Mouse (Mus musculus): ENCODE data around the gene Zbtb5. TPM values are rescaled to one million over a fixed set of nuclear protein-coding genes. Genes with fewer than 3 reads are reported as not detected.
A peak's percentile ranks its signal among the peaks of the same experiment; 100 is the strongest.

The Zbtb5 gene
- polyA plus RNA-seq, 1 experiment, result 12.8 TPM

- Histone ChIP-seq H3K4me3 (ENCODE audit: low read depth, low read length) (no peak overlapping the region), H3K27ac (ENCODE audit: insufficient read depth, low read length) (no peak overlapping the region), H3K27me3 (ENCODE audit: control insufficient read depth, insufficient read depth, low read length, poor library complexity, severe bottlenecking) (no peaks in the 10 kb centered on the region), H3K9ac (ENCODE audit: low read depth, poor library complexity, severe bottlenecking) (no peak overlapping the region), H3K9me3 (replicated peaks; ENCODE audit: control insufficient read depth, insufficient read depth, low read length, poor library complexity, severe bottlenecking) (no peaks in the 10 kb centered on the region), H3K4me1 (ENCODE audit: control insufficient read depth, insufficient read depth, low read length) (peaks cover 2% of the 10 kb centered on the region), H3K36me3 (ENCODE audit: control insufficient read depth, insufficient read depth, low read length, poor library complexity, severe bottlenecking) (no peaks in the 10 kb centered on the region)
- no peak for TF ChIP-seq CTCF (IDR thresholded peaks at IDR 0.05; ENCODE audit: low read depth, low read length)
- TF ChIP-seq POLR2A (IDR thresholded peaks at IDR 0.05; ENCODE audit: insufficient read depth, low read length), result no peak
- no peak for TF ChIP-seq EP300 (IDR thresholded peaks at IDR 0.05; ENCODE audit: insufficient read depth, low read depth, low read length)
Observed at GRCm38 (mm10) chr4:44970056-44970455, 42.2 kb downstream of the Zbtb5 start.

DNA sequence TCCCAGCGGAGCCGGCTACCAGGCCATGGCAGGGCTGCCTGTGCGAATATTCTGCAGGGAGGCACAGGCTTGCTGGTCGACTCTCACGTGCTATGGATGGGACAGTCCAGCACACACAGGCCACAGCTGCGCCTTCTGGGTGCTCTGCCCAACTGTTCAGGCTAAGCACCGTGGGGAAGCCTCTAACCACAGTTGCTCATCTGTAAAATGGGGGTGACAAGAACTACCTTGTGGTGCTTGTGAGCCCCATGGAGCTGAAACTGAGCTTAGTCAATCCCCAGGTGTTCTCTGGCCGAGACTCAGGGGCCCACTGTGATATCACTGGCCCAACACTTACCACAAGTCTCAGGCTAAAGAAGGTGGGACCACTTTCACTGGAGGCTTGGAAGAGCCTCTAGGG, 44.8 kb downstream of the Zbtb5 start:
- TF ChIP-seq EP300 (IDR thresholded peaks at IDR 0.05; ENCODE audit: insufficient read depth, low read depth, low read length), result no peak
- no peak for TF ChIP-seq POLR2A (IDR thresholded peaks at IDR 0.05; ENCODE audit: insufficient read depth, low read length)
- no peak for TF ChIP-seq CTCF (IDR thresholded peaks at IDR 0.05; ENCODE audit: low read depth, low read length)
- no peaks in the 10 kb centered on the region for H3K9me3 ChIP-seq (replicated peaks; ENCODE audit: control insufficient read depth, insufficient read depth, low read length, poor library complexity, severe bottlenecking)
- no peak overlapping the region for H3K9ac ChIP-seq (ENCODE audit: low read depth, poor library complexity, severe bottlenecking)
- H3K4me1 ChIP-seq (ENCODE audit: control insufficient read depth, insufficient read depth, low read length), result no peaks in the 10 kb centered on the region
- H3K4me3 ChIP-seq (ENCODE audit: low read depth, low read length), result no peak overlapping the region
- no peaks in the 10 kb centered on the region for H3K36me3 ChIP-seq (ENCODE audit: control insufficient read depth, insufficient read depth, low read length, poor library complexity, severe bottlenecking)
- H3K27me3 ChIP-seq (ENCODE audit: control insufficient read depth, insufficient read depth, low read length, poor library complexity, severe bottlenecking), result no peaks in the 10 kb centered on the region
- no peak overlapping the region for H3K27ac ChIP-seq (ENCODE audit: insufficient read depth, low read length)

DNA sequence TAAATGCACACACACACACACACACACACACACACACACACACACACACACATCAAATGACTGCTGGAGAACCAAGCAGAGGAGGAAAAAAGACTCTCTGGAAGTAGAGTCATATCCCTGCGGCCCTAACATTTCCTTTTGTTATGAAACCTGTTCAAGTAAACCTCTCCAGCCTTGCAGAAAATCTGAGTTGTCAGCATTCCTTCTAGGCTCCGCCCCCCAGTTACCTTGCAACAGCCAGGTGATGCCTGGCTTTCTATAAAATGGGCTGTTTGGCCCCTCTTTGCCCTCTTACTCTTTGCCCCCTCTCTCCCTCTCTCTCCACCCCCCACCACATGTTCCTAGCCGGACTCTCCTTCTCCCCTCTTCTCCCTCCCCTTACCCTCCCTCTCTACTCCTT, 46.5 kb downstream of the Zbtb5 start:
- no peaks in the 10 kb centered on the region for H3K27me3 ChIP-seq (ENCODE audit: control insufficient read depth, insufficient read depth, low read length, poor library complexity, severe bottlenecking)
- H3K9ac ChIP-seq (ENCODE audit: low read depth, poor library complexity, severe bottlenecking), result no peak overlapping the region
- H3K4me1 ChIP-seq (ENCODE audit: control insufficient read depth, insufficient read depth, low read length), result no peaks in the 10 kb centered on the region
- TF ChIP-seq POLR2A (IDR thresholded peaks at IDR 0.05; ENCODE audit: insufficient read depth, low read length), result no peak
- TF ChIP-seq EP300 (IDR thresholded peaks at IDR 0.05; ENCODE audit: insufficient read depth, low read depth, low read length), result no peak
- TF ChIP-seq CTCF (IDR thresholded peaks at IDR 0.05; ENCODE audit: low read depth, low read length), result no peak
- no peak overlapping the region for H3K4me3 ChIP-seq (ENCODE audit: low read depth, low read length)
- H3K27ac ChIP-seq (ENCODE audit: insufficient read depth, low read length), result no peak overlapping the region
- H3K36me3 ChIP-seq (ENCODE audit: control insufficient read depth, insufficient read depth, low read length, poor library complexity, severe bottlenecking), result no peaks in the 10 kb centered on the region
- H3K9me3 ChIP-seq (replicated peaks; ENCODE audit: control insufficient read depth, insufficient read depth, low read length, poor library complexity, severe bottlenecking), result no peaks in the 10 kb centered on the region

- no peak for TF ChIP-seq CTCF (IDR thresholded peaks at IDR 0.05; ENCODE audit: low read depth, low read length)
- no peaks in the 10 kb centered on the region for H3K27me3 ChIP-seq (ENCODE audit: control insufficient read depth, insufficient read depth, low read length, poor library complexity, severe bottlenecking)
Observed at GRCm38 (mm10) chr4:44965175-44965574, 47.0 kb downstream of the Zbtb5 start.

DNA sequence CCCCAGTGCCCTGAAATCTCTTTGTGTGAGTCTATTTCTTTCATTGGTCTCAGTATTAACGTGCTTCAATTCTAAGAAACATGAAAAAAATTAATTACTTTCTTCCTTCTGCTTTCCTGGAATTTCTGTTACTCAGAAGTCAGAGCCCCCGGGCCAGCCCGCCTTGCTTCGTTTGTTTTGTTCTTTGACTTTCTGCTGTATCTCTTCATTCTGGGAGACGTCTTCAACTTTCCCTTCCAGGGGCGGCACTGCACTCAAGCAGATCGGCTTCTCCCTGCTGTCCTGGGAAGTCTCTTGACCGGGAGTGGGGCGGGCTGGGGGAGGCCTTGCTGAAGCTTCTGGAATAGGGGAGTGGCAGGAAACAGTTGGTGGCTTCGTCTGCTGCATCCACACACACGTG, 49.1 kb downstream of the Zbtb5 start:
- no peaks in the 10 kb centered on the region for H3K36me3 ChIP-seq (ENCODE audit: control insufficient read depth, insufficient read depth, low read length, poor library complexity, severe bottlenecking)
- H3K4me3 ChIP-seq (ENCODE audit: low read depth, low read length), result no peak overlapping the region
- no peak overlapping the region for H3K9ac ChIP-seq (ENCODE audit: low read depth, poor library complexity, severe bottlenecking)
- H3K4me1 ChIP-seq (ENCODE audit: control insufficient read depth, insufficient read depth, low read length), result no peaks in the 10 kb centered on the region
- no peaks in the 10 kb centered on the region for H3K9me3 ChIP-seq (replicated peaks; ENCODE audit: control insufficient read depth, insufficient read depth, low read length, poor library complexity, severe bottlenecking)
- H3K27me3 ChIP-seq (ENCODE audit: control insufficient read depth, insufficient read depth, low read length, poor library complexity, severe bottlenecking), result no peaks in the 10 kb centered on the region
- TF ChIP-seq CTCF (IDR thresholded peaks at IDR 0.05; ENCODE audit: low read depth, low read length) (no peak), POLR2A (IDR thresholded peaks at IDR 0.05; ENCODE audit: insufficient read depth, low read length) (no peak), EP300 (IDR thresholded peaks at IDR 0.05; ENCODE audit: insufficient read depth, low read depth, low read length) (no peak)
- no peak overlapping the region for H3K27ac ChIP-seq (ENCODE audit: insufficient read depth, low read length)

More at GRCm38 (mm10) chr4:44965175-44965574, 47.0 kb downstream of the Zbtb5 start:
- Histone ChIP-seq H3K27ac (ENCODE audit: insufficient read depth, low read length) (no peak overlapping the region), H3K9me3 (replicated peaks; ENCODE audit: control insufficient read depth, insufficient read depth, low read length, poor library complexity, severe bottlenecking) (no peaks in the 10 kb centered on the region), H3K4me3 (ENCODE audit: low read depth, low read length) (no peak overlapping the region), H3K9ac (ENCODE audit: low read depth, poor library complexity, severe bottlenecking) (no peak overlapping the region), H3K4me1 (ENCODE audit: control insufficient read depth, insufficient read depth, low read length) (no peaks in the 10 kb centered on the region), H3K36me3 (ENCODE audit: control insufficient read depth, insufficient read depth, low read length, poor library complexity, severe bottlenecking) (no peaks in the 10 kb centered on the region)

DNA sequence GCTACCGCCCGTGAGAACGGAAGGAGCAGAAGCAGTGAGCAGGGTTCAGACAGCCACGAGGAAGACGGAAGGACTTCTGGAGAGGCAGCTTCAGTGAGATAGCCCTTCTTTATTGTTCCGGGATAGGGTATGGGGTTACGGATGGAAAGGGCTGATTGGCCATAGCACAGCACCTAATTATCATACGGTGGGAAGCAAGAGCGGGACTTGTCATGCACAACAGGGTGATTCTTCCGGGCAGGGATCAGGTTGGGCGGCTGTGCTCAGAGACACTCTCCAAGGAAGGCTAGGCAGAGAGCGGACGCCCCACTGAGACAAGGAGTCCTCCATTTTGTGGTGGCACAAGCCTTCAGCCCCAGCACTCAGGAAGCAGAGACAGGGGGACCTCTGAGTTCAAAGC, 53.0 kb downstream of the Zbtb5 start:
- H3K4me3 ChIP-seq (ENCODE audit: low read depth, low read length), result no peak overlapping the region
- TF ChIP-seq CTCF (IDR thresholded peaks at IDR 0.05; ENCODE audit: low read depth, low read length) (no peak), POLR2A (IDR thresholded peaks at IDR 0.05; ENCODE audit: insufficient read depth, low read length) (no peak), EP300 (IDR thresholded peaks at IDR 0.05; ENCODE audit: insufficient read depth, low read depth, low read length) (no peak)

More for the DNA sequence above, 53.0 kb downstream of the Zbtb5 start:
- no peak overlapping the region for H3K9ac ChIP-seq (ENCODE audit: low read depth, poor library complexity, severe bottlenecking)
- peaks cover 3% of the 10 kb centered on the region for H3K4me1 ChIP-seq (ENCODE audit: control insufficient read depth, insufficient read depth, low read length)
- 0 out of 2 replicates have a peak overlapping the region, but pooled peaks have one; percentile 16 for H3K27ac ChIP-seq (ENCODE audit: insufficient read depth, low read length)
- no peaks in the 10 kb centered on the region for H3K36me3 ChIP-seq (ENCODE audit: control insufficient read depth, insufficient read depth, low read length, poor library complexity, severe bottlenecking)
- H3K27me3 ChIP-seq (ENCODE audit: control insufficient read depth, insufficient read depth, low read length, poor library complexity, severe bottlenecking), result no peaks in the 10 kb centered on the region
- H3K9me3 ChIP-seq (replicated peaks; ENCODE audit: control insufficient read depth, insufficient read depth, low read length, poor library complexity, severe bottlenecking), result no peaks in the 10 kb centered on the region
